Mouse (Mus musculus): ENCODE measurements around the gene Gm867.

Gm867 gene

DNA sequence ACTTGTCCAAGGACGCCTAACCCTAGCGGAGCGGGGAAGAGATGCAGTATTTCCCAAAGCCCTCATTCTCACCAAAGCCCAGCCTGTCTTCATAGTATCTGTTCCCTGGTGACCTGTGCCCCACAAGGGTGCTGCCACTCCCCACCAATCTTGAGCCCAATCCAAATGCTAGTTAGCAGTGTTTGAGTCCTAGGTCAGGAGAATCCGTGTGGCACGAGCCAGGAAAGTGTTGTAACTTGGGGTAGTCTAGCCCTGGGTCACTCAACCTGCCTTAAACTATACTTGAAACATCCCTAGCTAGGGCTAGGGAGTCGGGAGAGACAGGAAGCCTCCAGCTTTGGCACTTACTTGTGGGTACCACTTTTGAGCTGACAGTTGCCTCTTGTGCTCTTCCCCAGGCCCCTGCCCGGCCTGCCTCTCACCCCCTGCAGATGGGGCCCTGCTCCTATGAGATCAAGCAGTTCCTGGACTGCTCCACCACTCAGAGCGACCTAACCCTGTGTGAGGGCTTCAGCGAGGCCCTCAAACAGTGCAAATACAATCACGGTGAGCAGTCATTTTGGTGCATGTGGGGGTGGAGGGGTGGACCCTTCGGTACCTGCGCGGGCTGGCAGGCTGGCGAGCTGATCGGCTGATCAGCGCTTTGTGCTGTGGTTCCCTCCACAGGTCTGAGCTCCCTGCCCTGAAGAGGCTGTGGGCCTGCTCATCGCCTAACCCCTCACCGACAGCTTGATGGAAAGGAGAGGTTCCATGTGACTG is 3.4 kb downstream of the Gm867 start:
- no peak for DNase-seq (ENCODE audit: low spot score)

DNA sequence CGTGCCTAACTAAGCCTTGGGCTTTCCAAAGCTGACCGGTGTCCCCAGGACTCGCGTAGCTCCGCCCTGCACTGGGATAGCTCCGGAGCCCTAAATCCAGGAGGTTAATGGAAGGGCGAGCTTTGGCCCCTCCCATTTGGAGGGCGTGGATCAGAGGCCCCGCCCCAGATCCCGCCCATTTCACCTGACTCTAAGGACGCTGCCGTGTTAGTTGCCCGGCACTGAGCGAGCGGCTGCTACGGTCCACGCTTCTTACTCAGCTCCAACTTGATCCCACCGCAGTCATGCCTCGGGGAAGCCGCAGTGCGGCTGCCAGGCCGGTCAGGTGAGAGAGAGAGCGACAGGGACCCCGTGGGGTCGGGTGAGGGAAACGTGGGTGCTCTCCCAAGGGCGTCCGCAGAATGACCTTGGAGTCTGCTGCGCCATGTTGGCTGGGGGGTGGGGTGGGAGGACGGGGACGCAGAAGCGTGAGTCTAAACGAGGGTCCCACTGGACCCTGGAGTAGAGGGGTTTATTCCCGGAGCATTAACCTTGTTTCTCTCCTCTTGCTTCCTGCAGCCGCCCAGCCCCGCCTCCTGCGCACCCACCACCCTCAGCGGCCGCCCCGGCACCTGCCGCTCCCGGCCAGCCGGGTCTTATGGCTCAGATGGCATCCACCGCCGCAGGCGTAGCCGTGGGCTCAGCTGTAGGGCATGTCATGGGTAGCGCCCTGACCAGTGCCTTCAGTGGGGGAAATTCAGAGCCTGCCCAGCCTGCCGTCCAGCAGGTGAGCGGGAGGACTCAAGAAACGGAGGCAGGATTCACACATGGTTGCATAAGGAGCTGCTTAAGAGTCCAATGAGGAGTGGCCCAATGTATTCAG is 4.6 kb downstream of the Gm867 start, which contains the start of gene Mmp11:
TSS of gene Mmp11 (minus strand) at position 817 of the 862 bp plus-strand sequence.
- DNase-seq (ENCODE audit: low spot score): peak; percentile 74

DNA sequence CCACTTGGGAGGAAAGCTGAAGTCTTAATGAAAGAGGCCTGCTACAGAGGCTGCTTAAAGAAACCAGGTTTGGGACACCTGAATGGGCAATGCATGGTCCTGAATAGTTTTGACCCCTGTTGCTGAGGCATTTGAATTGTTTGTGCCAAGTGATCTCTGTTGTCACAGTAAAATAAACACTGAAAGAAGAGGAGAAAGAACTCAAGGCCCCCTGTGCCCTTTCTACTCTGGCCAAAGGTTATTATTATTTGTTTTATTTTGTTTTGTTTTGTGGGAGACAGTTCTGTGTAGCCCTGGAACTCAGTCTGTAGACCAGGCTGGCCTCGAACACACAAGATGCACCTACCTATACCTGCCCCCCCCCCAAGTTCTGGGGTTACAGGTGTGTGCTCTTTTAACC is 5.5 kb downstream of the Gm867 start:
- DNase-seq (ENCODE audit: low spot score): no peak

DNA sequence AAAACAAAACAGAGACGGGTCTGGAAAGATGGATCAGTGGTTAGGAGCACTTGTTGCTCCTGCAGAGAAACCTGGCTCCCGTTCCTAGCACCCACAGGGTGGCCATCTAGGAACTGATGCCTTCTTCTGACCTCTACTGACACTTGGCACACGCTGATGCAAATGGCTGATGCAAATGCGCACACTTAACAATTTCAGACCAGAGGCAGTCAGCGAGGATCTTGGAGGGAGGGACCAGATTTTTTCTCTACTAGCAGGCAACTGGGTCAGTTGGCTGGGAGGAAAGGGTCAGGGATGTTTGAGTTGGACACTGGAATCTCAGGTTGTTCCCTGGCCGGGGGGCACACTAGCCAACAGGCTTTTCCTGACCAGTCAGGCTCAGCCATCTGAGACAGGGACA is 7.6 kb downstream of the Gm867 start, which contains the start of gene Chchd10:
TSS of gene Chchd10 (plus strand) at position 240 of the 400 bp plus-strand sequence.
- DNase-seq (ENCODE audit: low spot score): no peak

DNA sequence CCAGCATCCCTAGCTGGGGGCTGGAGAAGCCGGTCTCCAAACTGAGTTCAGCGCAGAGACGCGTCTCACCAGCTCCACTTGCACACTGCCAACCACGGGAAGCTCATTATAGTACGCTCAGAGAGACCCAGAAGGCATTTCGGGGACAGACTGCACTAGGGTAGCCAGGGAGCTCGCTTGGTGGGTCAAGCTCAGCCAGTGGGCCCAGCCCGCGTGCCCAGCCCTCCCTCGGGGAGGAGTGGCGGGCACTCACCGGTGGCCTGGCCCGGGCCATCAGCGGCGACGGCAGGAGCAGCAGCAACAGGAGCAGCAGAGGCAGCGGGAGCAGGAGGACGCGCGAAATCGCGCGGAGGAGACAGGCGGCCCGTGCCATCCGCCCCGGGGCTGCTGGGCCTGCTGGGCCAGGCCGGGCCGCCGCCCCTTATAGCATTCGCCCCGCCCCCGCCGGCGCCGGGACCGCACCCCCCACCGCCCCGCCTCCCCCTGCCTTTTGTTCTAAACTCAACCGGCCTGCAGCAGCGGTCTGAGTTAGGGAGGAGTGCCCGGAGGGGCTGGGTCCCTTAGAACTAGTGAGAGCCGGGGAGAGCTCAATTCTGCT is 8.3 kb downstream of the Gm867 start:
- DNase-seq (ENCODE audit: low spot score): no peak

DNA sequence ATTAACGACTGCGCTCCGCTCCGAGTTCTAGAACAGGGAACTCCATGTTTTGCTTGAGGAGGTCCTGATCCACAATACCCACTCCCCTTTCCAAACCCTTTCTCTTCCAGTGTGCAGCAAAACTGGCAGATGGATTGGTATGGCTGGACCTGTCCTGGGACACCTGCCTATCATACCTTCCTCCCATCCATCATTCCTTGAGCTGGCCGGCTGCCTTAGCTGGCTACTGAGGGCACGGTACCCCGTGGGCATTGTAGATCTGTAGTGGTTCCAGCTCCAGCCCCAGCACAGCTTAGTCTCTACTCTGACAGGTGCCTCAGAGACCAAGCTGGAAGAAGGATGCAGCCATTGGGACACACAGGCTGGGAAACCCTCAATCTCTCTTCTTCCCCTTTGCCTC is 9.2 kb downstream of the Gm867 start:
- no peak for DNase-seq (ENCODE audit: low spot score)

DNA sequence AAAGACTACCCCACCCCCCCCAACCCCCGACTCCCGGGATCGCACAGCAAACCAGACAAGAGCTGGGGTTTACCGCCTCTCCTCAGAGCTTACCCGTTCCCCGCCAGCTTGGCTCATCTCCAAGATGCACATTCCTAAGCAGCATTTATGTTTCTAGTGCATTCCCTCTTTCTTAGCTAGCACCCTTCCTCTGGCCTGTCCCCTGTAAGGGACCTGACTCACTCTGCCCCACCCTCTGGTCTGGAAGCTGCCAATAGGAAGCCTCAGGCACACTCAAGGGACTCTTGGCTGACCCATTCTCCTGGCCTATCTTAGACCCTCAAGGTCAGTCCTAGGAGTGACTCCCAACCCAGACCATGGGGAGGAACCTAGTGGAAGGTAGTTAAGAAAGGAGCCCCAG is 10.2 kb downstream of the Gm867 start:
- no peak for DNase-seq (ENCODE audit: low spot score)

DNA sequence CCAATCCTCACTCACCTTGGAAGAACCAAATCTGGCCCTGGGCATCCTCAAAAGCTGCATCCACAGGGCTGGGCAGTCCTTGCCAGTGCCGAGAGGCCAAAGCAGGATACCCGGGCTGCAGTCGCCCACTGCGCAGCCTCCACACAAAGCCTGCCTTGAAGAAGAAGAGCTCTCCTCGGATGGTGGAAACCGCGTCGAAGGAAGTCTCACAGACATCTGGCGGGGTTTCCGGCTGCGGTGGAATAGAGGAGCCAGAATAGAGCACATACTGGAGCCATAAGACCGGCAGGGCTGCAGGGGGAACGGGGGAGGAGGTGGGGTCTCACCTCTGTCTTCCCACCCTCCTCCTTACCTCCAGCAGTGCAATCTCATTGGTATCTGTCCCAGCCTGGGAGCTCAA is 14.1 kb downstream of the Gm867 start:
- DNase-seq (ENCODE audit: low spot score): no peak

DNA sequence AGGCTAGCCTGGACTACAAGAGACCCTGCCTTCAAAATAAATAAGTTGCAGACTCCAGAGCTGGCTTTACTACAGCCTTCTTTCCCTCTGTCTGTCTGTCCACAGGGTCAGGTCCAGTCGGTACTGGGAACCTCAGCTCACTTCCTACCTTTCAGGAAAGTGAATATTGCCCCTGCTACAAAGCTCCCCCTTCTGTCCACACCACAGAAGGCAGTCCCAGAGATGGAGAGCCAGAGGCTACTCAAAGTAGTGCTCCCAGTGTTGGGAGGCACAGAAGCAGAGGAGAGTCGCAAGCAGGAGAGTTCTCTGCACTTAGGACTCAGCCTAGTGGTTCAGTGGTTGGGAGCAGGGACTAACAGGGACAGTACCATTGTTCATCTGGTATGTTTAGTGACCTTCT is 16.1 kb downstream of the Gm867 start:
- DNase-seq (ENCODE audit: low spot score): no peak

DNA sequence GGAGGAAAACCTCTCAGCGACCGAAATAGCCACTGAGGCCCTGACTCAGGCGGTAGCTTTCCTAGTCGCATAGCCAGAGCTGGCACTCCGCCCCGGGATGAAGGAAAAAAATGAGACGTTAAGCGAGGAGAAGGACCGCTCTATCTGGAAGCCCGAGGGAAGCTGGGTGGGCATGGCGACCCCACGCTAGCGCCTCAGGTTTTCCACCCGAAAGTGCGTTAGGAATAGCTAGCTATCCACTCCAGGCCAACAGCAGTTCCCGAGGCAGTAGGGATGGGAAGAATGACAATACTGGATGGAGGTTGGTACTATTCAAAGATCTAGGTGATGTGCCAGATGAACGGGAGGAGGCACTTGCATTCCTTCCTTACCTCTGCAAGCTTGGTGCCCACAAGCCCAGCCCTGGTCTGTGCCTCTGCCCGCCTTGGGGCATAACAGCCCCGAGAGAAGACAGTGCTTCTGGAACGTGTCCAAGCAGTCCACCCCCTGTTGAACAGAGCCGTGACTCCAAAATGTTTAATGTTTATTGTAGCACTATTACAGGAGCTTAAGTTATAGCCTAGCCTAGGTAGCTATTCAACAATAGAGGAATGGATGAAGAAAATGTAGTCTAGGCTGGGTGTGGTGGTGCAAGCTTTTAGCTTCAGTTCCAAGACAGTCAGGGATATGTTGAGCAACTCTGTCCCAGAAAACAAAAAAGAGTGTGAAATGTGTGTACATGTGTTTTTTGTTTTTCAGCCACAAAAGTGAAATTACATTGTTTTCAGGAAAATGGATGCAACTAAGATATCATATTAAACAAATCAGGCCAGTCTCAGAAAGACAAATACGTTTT is 18.5 kb downstream of the Gm867 start:
- no peak for DNase-seq (ENCODE audit: low spot score)

DNA sequence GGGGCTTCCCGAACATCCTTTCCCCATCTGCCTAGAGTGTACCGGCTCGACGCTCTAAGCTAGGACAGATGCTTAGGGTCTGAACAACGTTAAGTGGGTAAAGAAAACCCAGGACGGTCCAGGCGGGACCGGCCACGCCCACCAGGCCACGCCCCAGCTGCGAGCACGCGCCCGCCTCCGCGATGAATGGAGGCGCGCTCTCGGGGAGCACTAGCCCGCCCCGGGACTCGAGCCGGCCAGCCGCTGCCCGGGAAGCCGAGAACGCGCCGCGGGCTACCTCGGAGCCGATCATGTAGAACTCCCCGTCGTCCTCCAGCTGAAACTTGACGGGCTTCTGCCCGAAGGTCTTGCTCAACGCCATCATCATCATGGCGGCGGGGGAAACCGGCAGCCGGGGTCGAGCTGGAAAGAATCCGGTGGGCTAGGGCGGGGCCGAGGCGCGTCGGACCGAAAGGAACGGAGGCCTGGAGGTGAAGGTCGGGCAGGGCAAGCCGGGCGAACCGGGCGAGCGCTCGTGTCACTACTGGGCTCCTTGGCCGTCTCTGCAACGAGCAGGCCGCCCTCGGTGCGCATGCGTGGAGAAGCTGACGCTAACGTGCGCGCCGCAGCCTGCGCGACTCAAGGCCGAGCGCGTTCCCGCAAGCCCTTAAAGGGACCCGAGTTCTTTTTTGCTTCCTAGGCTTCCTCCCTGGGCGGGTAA is 19.3 kb downstream of the Gm867 start, which contains the start of gene Smarcb1:
TSS of gene Smarcb1 (minus strand) at position 592 of the 700 bp plus-strand sequence.
- peak; percentile 88 for DNase-seq (ENCODE audit: low spot score)

DNA sequence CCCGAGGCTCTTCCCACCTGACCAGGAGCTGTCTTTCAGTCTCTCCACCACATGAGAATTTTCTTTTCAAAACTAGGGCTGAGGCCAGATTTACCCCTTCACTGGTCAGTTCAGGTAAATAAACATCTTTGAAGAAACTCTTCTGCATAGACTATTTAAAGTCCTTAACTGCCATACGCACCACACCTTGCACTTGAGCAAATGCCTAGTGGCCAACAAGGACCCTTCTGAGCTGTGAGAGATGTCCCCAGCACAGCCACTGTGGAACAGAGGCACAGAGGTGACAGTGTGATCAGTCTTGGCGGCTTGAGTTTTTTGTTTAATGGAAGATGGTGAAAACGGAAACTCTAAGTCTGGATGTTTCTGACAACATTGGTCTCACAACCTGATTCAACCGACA is 21.4 kb downstream of the Gm867 start:
- no peak for DNase-seq (ENCODE audit: low spot score)

DNA sequence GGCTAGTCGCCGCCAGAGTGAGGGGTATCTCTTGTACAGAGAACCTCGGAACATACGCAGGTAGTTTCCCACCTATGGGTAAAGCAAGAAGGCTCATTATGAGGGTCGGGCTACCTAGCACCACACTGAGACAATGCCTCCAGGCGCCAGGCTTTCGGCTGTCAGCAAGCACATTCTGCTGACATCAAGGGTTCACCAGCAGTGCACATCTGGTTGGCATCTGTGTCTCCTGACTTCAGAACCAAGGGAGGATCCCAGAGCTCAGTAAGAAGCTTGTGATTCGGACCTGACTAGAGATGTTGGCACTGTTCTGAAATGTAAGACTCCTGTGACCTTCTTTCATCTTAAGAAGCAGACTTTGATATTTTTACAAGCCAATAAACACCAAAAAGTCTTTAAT is 23.6 kb downstream of the Gm867 start:
- DNase-seq (ENCODE audit: low spot score): no peak

DNA sequence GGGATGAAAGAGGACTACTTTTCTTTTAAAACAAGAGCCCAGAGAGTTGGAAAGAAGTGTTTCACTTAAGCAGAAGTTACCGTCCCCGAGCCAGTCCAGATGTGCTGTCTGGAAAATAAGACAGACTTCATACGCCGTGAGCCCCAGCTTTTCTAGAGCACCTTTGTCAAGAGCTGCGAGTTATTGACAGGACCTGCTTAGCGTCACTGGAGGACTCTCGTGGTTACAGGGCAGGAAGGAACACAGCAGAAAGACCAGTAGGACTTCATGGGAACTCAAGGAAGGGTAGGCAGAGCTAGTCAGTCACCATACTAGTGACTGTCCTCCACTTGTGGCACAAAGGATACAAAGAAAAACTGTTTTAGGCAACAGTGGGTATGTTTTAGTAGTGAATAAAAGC is 24.9 kb downstream of the Gm867 start:
- no peak for DNase-seq (ENCODE audit: low spot score)

DNA sequence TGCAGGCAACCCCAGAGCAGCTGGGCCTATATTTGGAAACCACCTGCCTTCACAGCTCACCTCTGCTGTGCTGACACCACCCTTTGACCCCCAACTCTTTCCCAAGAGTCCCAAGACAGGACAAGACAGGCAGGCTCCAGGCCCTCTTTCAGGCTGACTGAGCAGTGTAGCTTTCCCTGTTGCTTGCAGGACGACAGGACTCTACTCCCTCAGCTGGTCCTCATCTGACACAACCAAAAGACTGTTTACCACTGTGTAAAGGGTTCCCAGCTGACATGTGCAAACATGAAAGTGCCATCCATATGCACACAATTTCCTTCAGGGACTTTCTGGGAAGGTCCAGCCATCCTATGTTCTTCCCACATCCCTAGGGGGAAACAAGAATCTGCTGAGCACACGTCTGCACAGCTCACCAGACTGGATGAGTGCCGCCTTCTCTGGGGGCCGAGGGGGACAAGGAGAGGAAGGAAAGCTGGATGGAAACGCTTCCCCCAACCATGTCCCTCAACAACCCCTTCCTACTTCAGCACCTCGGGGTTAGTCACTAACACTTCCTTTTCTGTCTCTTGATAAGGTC is 27.4 kb downstream of the Gm867 start:
- DNase-seq (ENCODE audit: low spot score): no peak

DNA sequence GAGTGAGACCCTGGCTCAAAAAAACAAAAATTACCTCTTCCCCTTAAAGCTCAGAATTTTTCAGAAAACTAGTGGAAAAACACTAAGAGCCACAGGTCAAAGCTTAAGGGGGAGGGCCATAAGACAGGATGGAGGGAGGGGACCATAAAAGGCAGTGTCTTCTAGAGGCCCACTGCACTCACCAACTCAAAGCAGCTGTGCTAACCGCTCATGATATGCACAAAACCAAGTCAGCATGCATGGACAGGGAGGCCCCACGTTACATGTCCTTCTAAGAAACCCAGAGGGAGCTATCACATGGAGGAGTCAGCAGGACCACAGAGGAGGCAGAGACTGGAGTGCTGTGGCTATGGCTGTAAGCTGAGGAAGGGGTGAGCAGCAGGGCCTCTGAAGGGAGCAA is 29.8 kb downstream of the Gm867 start:
- DNase-seq (ENCODE audit: low spot score): no peak

DNA sequence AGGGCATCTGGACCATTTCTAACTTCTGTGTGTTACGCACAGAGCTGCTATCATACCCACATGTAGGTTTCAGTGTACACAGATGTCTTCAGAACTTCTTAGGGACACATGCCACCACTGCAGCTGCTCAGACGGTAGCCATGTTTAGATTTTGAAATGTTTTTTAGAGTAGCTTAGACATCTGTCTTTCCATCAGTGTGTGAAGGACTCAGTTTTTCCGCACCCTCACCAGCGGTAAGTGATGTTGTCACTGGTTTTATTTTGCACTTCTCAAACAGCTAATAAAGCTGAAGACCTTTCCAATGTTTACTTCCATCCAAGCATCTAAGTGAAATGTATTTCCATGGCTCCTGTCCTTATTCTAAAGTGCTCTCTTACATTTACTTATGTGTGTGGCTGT is 33.6 kb downstream of the Gm867 start:
- DNase-seq (ENCODE audit: low spot score): no peak

DNA sequence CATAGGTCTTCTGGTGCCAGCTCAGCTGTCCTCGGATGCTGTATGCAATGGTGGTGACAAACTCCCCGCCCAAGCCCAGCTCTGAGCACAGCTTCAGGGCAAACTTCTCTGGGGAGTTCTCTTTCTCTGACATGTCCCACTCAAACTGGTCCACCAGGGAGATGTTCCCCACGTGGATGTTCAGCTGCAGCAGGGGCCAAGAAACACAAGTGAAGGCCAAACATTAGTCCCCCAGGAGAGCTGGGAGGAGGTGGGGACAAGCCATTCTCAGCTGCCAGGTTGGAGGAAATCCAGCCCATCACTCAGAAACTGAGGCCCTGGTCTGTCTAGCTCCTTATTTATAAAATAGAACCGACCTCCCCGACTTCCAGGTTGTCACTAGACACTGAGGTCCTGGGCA is 36.1 kb downstream of the Gm867 start:
- DNase-seq (ENCODE audit: low spot score): no peak

DNA sequence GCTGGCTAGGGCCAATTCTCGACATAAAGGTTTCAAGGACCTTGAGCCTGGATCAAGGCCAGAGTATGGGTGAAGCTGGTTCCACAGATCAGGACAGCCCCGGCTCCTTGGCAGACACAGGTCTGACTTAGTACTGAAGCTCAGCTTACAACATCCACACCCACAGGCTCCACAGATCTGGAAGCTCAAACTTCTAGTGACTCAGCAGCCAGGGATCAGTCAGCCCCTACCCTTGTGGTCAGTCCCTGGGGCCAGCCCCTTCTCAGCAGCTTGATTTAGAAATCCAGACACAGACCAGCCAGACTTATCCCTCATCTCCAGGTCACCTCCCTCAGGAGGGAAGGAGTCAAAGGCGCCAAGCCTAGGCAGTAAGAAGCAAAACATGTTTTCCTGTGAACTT is 41.6 kb downstream of the Gm867 start:
- no peak for DNase-seq (ENCODE audit: low spot score)

DNA sequence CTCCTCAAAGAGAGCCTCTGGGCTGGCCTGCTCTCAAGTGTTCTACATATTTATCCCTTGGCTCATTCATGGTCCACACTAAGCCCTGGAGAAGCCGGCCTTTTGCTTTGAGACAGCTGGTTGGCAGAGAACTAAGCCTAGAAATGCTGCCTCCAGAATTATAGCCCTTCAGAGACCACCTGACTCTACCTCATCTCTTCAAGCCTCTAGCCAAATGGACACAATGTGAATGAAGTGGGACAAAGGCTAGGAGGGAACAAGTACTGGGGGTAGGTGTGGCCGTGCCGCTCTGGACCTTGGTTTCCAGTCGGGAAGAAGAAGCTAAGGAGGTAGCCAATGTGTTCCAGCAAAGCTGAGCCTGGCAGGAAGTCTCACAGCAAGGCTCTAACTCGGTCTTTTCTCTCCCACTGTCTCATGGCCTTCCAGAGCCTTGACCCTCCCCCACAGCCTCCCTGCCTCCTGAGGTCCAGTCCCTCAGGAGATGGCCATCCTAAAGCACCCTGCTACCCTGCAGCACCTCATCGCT is 42.4 kb downstream of the Gm867 start:
- no peak for DNase-seq (ENCODE audit: low spot score)

DNA sequence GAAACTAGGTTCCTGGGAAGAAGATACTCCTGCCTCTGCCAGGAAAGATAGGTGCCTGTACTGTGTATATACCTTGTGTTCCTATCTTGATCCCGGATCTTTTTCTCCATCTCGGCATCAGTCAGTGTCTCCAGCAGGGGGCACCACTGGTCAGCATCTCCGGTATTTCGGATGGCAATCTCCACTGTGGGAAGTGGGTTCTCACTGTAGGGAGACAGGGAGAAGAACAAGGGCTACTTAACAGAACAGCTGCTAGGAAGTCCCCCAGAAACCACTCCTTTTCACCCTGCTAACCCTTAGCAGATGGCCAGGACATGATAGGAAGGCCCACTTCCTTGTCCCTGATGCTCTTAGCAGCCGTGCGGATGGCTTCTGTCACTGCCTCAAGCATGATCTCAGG is 43.1 kb downstream of the Gm867 start:
- DNase-seq (ENCODE audit: low spot score): peak; percentile 46
